Mouse (Mus musculus): ENCODE results near the gene Ofcc1. TPM values are rescaled to one million over a fixed set of nuclear protein-coding genes. Genes with fewer than 3 reads are reported as not detected.

Gene Ofcc1
- polyA plus RNA-seq, 1 experiment from 2014 or later = not detected

- Histone ChIP-seq H3K36me3 (no peaks in the 10 kb centered on the region), H3K4me1 (no peaks in the 10 kb centered on the region), H3K4me3 (no peak overlapping the region), H3K4me2 (replicated peaks) (no peak overlapping the region), H3K27ac (replicated peaks) (no peak overlapping the region), H3K9ac (replicated peaks) (no peak overlapping the region), H3K9me3 (no peaks in the 10 kb centered on the region), H3K27me3 (no peaks in the 10 kb centered on the region)
- ATAC-seq (replicated peaks) = no peak
- 72% methylated on average over 9 of the region's 9 CpGs for WGBS
Measured at GRCm38 (mm10) chr13:40208314-40208713, 152.9 kb downstream of the Ofcc1 start.

DNA sequence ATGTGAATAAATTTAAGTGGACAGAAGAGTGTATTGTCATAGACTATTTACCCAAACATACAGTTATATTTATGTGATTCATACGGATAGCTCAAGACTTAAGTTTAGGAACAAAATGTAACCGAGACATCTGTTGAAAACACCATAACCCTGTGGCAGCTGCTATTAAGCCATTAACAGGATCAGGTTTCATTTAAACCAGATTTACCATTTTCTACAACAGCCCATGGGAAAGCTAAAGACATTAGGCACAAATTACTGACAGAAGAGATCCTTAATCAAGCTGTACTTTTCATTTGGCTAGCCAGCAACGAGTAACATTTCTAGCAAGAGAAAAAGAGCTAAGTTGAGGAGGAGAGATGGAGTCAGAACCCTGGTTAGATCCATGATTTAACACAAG, 179.5 kb downstream of the Ofcc1 start:
- Histone ChIP-seq H3K4me2 (replicated peaks) (no peak overlapping the region), H3K4me3 (no peak overlapping the region), H3K9ac (replicated peaks) (no peak overlapping the region), H3K36me3 (no peaks in the 10 kb centered on the region), H3K27ac (replicated peaks) (no peak overlapping the region), H3K27me3 (no peaks in the 10 kb centered on the region), H3K9me3 (no peaks in the 10 kb centered on the region), H3K4me1 (no peaks in the 10 kb centered on the region)
- ATAC-seq (replicated peaks) = no peak
- WGBS = 84% methylated on average over 3 of the region's 3 CpGs

GRCm38 (mm10) chr13:40171775-40172174, 189.5 kb downstream of the Ofcc1 start:
- H3K4me3 ChIP-seq = no peak overlapping the region
- no peaks in the 10 kb centered on the region for H3K27me3 ChIP-seq
- no peaks in the 10 kb centered on the region for H3K4me1 ChIP-seq
- no peak for ATAC-seq (replicated peaks)
- 91% methylated on average over 4 of the region's 4 CpGs for WGBS
- no peak overlapping the region for H3K4me2 ChIP-seq (replicated peaks)
- no peak overlapping the region for H3K9ac ChIP-seq (replicated peaks)
- H3K36me3 ChIP-seq = no peaks in the 10 kb centered on the region
- H3K9me3 ChIP-seq = no peaks in the 10 kb centered on the region
- H3K27ac ChIP-seq (replicated peaks) = no peak overlapping the region

- H3K9me3 ChIP-seq = no peaks in the 10 kb centered on the region
- H3K27me3 ChIP-seq = no peaks in the 10 kb centered on the region
- H3K4me2 ChIP-seq (replicated peaks) = no peak overlapping the region
- no peak overlapping the region for H3K9ac ChIP-seq (replicated peaks)
- no peaks in the 10 kb centered on the region for H3K36me3 ChIP-seq
- H3K4me3 ChIP-seq = no peak overlapping the region
- ATAC-seq (replicated peaks) = no peak
- no peak overlapping the region for H3K27ac ChIP-seq (replicated peaks)
- H3K4me1 ChIP-seq = no peaks in the 10 kb centered on the region
- 71% methylated on average over 7 of the region's 7 CpGs for WGBS
Measured at GRCm38 (mm10) chr13:40167871-40168270, 193.4 kb downstream of the Ofcc1 start.

DNA sequence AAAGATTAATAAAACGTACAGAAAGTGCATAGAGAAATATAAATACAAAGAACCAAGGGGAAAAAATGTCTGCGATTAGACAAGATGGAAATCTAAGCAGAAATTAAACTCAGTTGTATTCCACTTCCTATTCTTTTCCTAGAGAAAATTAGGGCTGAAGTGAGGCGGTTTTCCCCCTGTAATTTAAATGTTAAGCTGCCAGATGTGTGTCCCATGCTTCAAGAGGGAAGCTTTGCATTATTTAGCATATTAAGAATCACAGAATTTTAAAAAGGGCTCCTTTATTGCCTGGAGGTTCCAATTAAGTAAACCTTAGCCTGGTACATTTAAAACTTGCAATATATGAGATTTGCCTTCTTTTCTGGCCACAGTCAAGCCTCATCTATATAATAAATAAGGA, 205.8 kb downstream of the Ofcc1 start:
- ATAC-seq (replicated peaks) = no peak
- Histone ChIP-seq H3K27me3 (no peaks in the 10 kb centered on the region), H3K27ac (replicated peaks) (no peak overlapping the region), H3K9me3 (no peaks in the 10 kb centered on the region), H3K9ac (replicated peaks) (no peak overlapping the region), H3K4me1 (peaks cover 8% of the 10 kb centered on the region), H3K4me2 (replicated peaks) (no peak overlapping the region), H3K36me3 (no peaks in the 10 kb centered on the region), H3K4me3 (no peak overlapping the region)
- WGBS = 44% methylated on average over 3 of the region's 3 CpGs

DNA sequence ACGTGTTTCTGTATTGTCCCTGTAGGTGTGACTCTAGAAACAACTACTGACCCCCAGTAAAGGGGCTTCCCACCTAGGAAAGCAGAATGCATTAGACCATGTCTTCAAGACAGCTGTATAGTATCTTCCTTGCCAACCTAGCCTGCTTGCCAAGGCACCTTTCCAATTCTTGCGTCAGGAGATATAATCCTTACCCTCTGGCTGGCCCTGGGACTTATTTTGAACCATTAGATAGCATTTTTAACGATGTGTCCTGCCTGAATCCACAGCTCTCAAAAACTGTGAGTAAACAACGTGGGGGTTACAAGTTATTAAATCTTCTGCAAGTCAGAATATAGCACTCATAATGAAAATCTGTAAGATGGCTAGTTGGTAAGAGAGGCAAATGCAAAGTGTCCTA, 221.3 kb downstream of the Ofcc1 start:
- Histone ChIP-seq H3K4me1 (no peaks in the 10 kb centered on the region), H3K4me2 (replicated peaks) (no peak overlapping the region), H3K9ac (replicated peaks) (no peak overlapping the region), H3K9me3 (no peaks in the 10 kb centered on the region), H3K4me3 (no peak overlapping the region), H3K36me3 (no peaks in the 10 kb centered on the region), H3K27me3 (no peaks in the 10 kb centered on the region), H3K27ac (replicated peaks) (no peak overlapping the region)
- WGBS = 83% methylated on average over 4 of the region's 4 CpGs
- ATAC-seq (replicated peaks) = no peak

DNA sequence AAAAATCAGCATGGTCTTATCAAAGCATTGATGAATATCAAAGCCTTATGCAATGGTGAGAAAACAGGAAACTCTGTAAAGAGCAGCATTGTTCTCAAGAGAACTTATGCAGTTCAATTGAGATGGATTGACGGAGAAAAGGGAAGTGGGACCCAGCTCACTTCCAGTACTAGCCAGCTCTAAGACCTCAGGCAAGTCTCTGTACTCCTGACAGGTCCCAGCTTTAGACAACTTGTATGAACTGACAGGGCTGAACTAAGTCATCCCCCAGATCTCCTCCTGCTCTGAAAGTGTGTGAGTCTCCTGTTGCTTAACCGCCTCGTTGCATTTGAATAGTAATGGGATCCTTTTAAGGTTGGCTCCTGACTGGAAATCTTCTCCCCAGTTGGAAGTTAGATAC, 225.2 kb downstream of the Ofcc1 start:
- H3K9me3 ChIP-seq = no peaks in the 10 kb centered on the region
- H3K4me1 ChIP-seq = no peaks in the 10 kb centered on the region
- no peak for ATAC-seq (replicated peaks)
- no peak overlapping the region for H3K4me3 ChIP-seq
- H3K36me3 ChIP-seq = no peaks in the 10 kb centered on the region
- H3K27ac ChIP-seq (replicated peaks) = no peak overlapping the region
- no peak overlapping the region for H3K9ac ChIP-seq (replicated peaks)
- H3K27me3 ChIP-seq = no peaks in the 10 kb centered on the region
- H3K4me2 ChIP-seq (replicated peaks) = no peak overlapping the region
- 28% methylated on average over 3 of the region's 3 CpGs for WGBS

GRCm38 (mm10) chr13:40135670-40136069, 225.6 kb downstream of the Ofcc1 start:
- H3K27me3 ChIP-seq = no peaks in the 10 kb centered on the region
- no peaks in the 10 kb centered on the region for H3K4me1 ChIP-seq
- H3K4me3 ChIP-seq = no peak overlapping the region
- 53% methylated on average over 12 of the region's 12 CpGs for WGBS
- no peak overlapping the region for H3K27ac ChIP-seq (replicated peaks)
- ATAC-seq (replicated peaks) = no peak
- H3K9ac ChIP-seq (replicated peaks) = no peak overlapping the region
- H3K9me3 ChIP-seq = no peaks in the 10 kb centered on the region
- no peaks in the 10 kb centered on the region for H3K36me3 ChIP-seq
- H3K4me2 ChIP-seq (replicated peaks) = no peak overlapping the region

GRCm38 (mm10) chr13:40123868-40124267, 237.4 kb downstream of the Ofcc1 start:
- H3K27me3 ChIP-seq = no peaks in the 10 kb centered on the region
- H3K36me3 ChIP-seq = no peaks in the 10 kb centered on the region
- no peaks in the 10 kb centered on the region for H3K4me1 ChIP-seq
- no peak for ATAC-seq (replicated peaks)
- no peaks in the 10 kb centered on the region for H3K9me3 ChIP-seq
- no peak overlapping the region for H3K4me2 ChIP-seq (replicated peaks)
- no peak overlapping the region for H3K9ac ChIP-seq (replicated peaks)
- WGBS = 80% methylated on average over 2 of the region's 2 CpGs
- H3K4me3 ChIP-seq = no peak overlapping the region
- no peak overlapping the region for H3K27ac ChIP-seq (replicated peaks)

DNA sequence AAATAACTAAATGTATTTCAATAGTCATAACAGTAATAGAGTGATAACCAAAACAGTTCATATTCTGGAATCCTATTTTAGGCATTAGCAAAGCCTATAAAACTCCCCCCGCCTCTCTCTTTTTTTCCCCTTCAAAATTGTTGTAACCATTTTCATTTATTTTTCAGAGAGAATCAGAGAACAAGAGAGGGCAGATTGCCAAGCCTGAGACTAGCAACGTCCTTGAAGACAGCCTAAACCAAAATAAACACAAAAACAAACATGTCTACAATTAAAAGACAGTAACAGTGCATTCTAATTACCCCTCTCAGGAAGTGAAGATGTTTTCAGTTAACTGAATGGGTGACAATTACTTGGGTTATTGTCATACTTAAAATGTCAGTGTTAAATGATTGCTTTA, 248.9 kb downstream of the Ofcc1 start:
- no peaks in the 10 kb centered on the region for H3K4me1 ChIP-seq
- H3K9me3 ChIP-seq = no peaks in the 10 kb centered on the region
- H3K27ac ChIP-seq (replicated peaks) = no peak overlapping the region
- no peak overlapping the region for H3K4me2 ChIP-seq (replicated peaks)
- no peak overlapping the region for H3K9ac ChIP-seq (replicated peaks)
- 34% methylated on average over 2 of the region's 2 CpGs for WGBS
- no peaks in the 10 kb centered on the region for H3K36me3 ChIP-seq
- ATAC-seq (replicated peaks) = no peak
- H3K4me3 ChIP-seq = no peak overlapping the region
- H3K27me3 ChIP-seq = no peaks in the 10 kb centered on the region

- H3K9me3 ChIP-seq = no peaks in the 10 kb centered on the region
- no peak overlapping the region for H3K27ac ChIP-seq (replicated peaks)
- no peak overlapping the region for H3K4me3 ChIP-seq
- no peaks in the 10 kb centered on the region for H3K27me3 ChIP-seq
- H3K4me2 ChIP-seq (replicated peaks) = no peak overlapping the region
- H3K9ac ChIP-seq (replicated peaks) = no peak overlapping the region
- 87% methylated on average over 4 of the region's 4 CpGs for WGBS
- ATAC-seq (replicated peaks) = no peak
- peaks cover 3% of the 10 kb centered on the region; the same call in 1 of the 2 replicates for H3K4me1 ChIP-seq
- no peaks in the 10 kb centered on the region for H3K36me3 ChIP-seq
Measured at GRCm38 (mm10) chr13:40076236-40076635, 285.0 kb downstream of the Ofcc1 start.

GRCm38 (mm10) chr13:40074850-40075416, 286.3 kb downstream of the Ofcc1 start:
- peak; percentile 90 for ATAC-seq (replicated peaks)
- 23% methylated on average over 3 of the region's 3 CpGs for WGBS
- Histone ChIP-seq H3K36me3 (no peaks in the 10 kb centered on the region), H3K4me1 (peaks cover 3% of the 10 kb centered on the region; the same call in 1 of the 2 replicates), H3K4me3 (no peak overlapping the region), H3K9ac (replicated peaks) (no peak overlapping the region), H3K9me3 (no peaks in the 10 kb centered on the region), H3K4me2 (replicated peaks) (no peak overlapping the region), H3K27me3 (no peaks in the 10 kb centered on the region), H3K27ac (replicated peaks) (0 out of 2 replicates have a peak overlapping the region, but pooled peaks have one; percentile 5)

- no peak for ATAC-seq (replicated peaks)
- 85% methylated on average over 1 of the region's 1 CpGs for WGBS
- no peak overlapping the region for H3K9ac ChIP-seq (replicated peaks)
Measured at GRCm38 (mm10) chr13:40070004-40070403, 291.2 kb downstream of the Ofcc1 start.

More at GRCm38 (mm10) chr13:40070004-40070403, 291.2 kb downstream of the Ofcc1 start:
- H3K27me3 ChIP-seq = no peaks in the 10 kb centered on the region
- H3K4me3 ChIP-seq = no peak overlapping the region
- H3K4me1 ChIP-seq = peaks cover 3% of the 10 kb centered on the region; the same call in 1 of the 2 replicates
- no peak overlapping the region for H3K4me2 ChIP-seq (replicated peaks)
- no peak overlapping the region for H3K27ac ChIP-seq (replicated peaks)
- H3K9me3 ChIP-seq = no peaks in the 10 kb centered on the region
- no peaks in the 10 kb centered on the region for H3K36me3 ChIP-seq
